Mouse (Mus musculus) embryo, embryonic 10.5 days (tissue): ENCODE data around the gene Plpp7.
A peak's percentile ranks its signal among the peaks of the same experiment; 100 is the strongest.

Experiments used
- DNase-seq: peaks from one replicate; pipeline ENCODE4 v3.0.0-alpha.2; 2015; ENCODE audit warnings: low spot score

The Plpp7 gene

GRCm38 (mm10) chr2:32095351-32096121 lies at the start of gene Plpp7:
Gene Plpp7 (plus strand): TSS chr2:32095528.
- peak; percentile 77 for DNase-seq

- no peak for DNase-seq
Observed at GRCm38 (mm10) chr2:32046009-32046408, 49.3 kb upstream of the Plpp7 start.

GRCm38 (mm10) chr2:32047323-32047722 lies 48.0 kb upstream of the Plpp7 start:
- no peak for DNase-seq

- DNase-seq, result no peak
Observed at GRCm38 (mm10) chr2:32051791-32052190, 43.5 kb upstream of the Plpp7 start.

GRCm38 (mm10) chr2:32052418-32052817 lies 42.9 kb upstream of the Plpp7 start:
- no peak for DNase-seq

GRCm38 (mm10) chr2:32055357-32055965 lies 39.9 kb upstream of the Plpp7 start:
- DNase-seq, result peak; percentile 52

- DNase-seq, result no peak
Observed at GRCm38 (mm10) chr2:32056524-32056923, 38.8 kb upstream of the Plpp7 start.

- DNase-seq, result no peak
Observed at GRCm38 (mm10) chr2:32057360-32057759, 38.0 kb upstream of the Plpp7 start.

GRCm38 (mm10) chr2:32057794-32058193 lies 37.5 kb upstream of the Plpp7 start:
- DNase-seq, result no peak

GRCm38 (mm10) chr2:32058241-32058640 lies 37.1 kb upstream of the Plpp7 start:
- DNase-seq, result no peak

- DNase-seq, result no peak
Observed at GRCm38 (mm10) chr2:32058716-32059115, 36.6 kb upstream of the Plpp7 start.

- DNase-seq, result no peak
Observed at GRCm38 (mm10) chr2:32059613-32060012, 35.7 kb upstream of the Plpp7 start.

GRCm38 (mm10) chr2:32060228-32060805 lies 35.0 kb upstream of the Plpp7 start:
- DNase-seq, result no peak

GRCm38 (mm10) chr2:32061189-32061588 lies 34.1 kb upstream of the Plpp7 start:
- no peak for DNase-seq

GRCm38 (mm10) chr2:32061722-32062505 lies 33.4 kb upstream of the Plpp7 start:
- no peak for DNase-seq

GRCm38 (mm10) chr2:32062626-32063410 lies 32.5 kb upstream of the Plpp7 start:
- DNase-seq, result no peak

- DNase-seq, result no peak
Observed at GRCm38 (mm10) chr2:32063451-32064151, 31.7 kb upstream of the Plpp7 start.

GRCm38 (mm10) chr2:32064913-32065312 lies 30.4 kb upstream of the Plpp7 start:
- DNase-seq, result no peak

- DNase-seq, result no peak
Observed at GRCm38 (mm10) chr2:32065371-32065791, 29.9 kb upstream of the Plpp7 start.

- DNase-seq, result no peak
Observed at GRCm38 (mm10) chr2:32066005-32066404, 29.3 kb upstream of the Plpp7 start.
